Mouse (Mus musculus): ENCODE measurements around the gene Zer1.

Gene Zer1

GRCm38 (mm10) chr2:30051992-30052761, 72.2 kb downstream of the Zer1 start:
- DNase-seq (ENCODE audit: low spot score in 2 of 2) = no peak

- DNase-seq (ENCODE audit: low spot score in 2 of 2) = no peak
Measured at GRCm38 (mm10) chr2:30049831-30050230, 74.6 kb downstream of the Zer1 start.

- peak; percentile 91 to 98 for DNase-seq (ENCODE audit: low spot score in 2 of 2)
Measured at GRCm38 (mm10) chr2:30048699-30049388, 75.5 kb downstream of the Zer1 start, which contains the start of gene Wdr34. TSS of gene Wdr34 (minus strand) at chr2:30048881.

- DNase-seq (ENCODE audit: low spot score in 2 of 2) = no peak
Measured at GRCm38 (mm10) chr2:30048101-30048501, 76.3 kb downstream of the Zer1 start.
